Comparison of ENCODE assay signal across 8 mouse cellular contexts in genomic region chr1:172297611-172298537, GRCm38 (mm10). TPM values are rescaled to one million over a fixed set of nuclear protein-coding genes. Genes with fewer than 3 reads are reported as not detected.
A peak's percentile ranks its signal among the peaks of the same experiment; 100 is the strongest.
DNase-seq lines count a peak whose midpoint lies in the region; ATAC-seq lines count a peak whose summit lies in the region.

Atp1a2 (minus strand) TSS chr1:172298064.

- 7% methylated on average over 16 of the region's 16 CpGs for WGBS in embryonic facial prominence, embryonic 13.5 days

- H3K27me3 ChIP-seq in embryonic facial prominence, embryonic 13.5 days = no peaks in the 10 kb centered on the region

- ATAC-seq in embryonic facial prominence, embryonic 13.5 days (ENCODE audit: insufficient number of reproducible peaks, insufficient read depth, low FRiP score, low TSS enrichment, low read depth) = no peak; the same call in 1 of the 2 replicates

- peaks cover 49% of the 10 kb centered on the region for H3K4me1 ChIP-seq in embryonic facial prominence, embryonic 13.5 days

- H3K4me2 ChIP-seq in embryonic facial prominence, embryonic 13.5 days = peak within 1 kb of the TSS; percentile 54

- H3K4me3 ChIP-seq in embryonic facial prominence, embryonic 13.5 days = peak within 1 kb of the TSS; percentile 29

- peak; percentile 66 for DNase-seq in kidney, postnatal 10 days
- DNase-seq in kidney, adult 9 months = no peak
- peak; percentile 86 to 90 for DNase-seq in heart, adult 9 months (ENCODE audit: low spot score in 2 of 2)
- DNase-seq in kidney, postnatal 4 days = peak; percentile 47 to 66
- DNase-seq in lung, postnatal 10 days = peak; percentile 86
- peak; percentile 57 for DNase-seq in right cerebral cortex, postnatal 14 days
- no peak for DNase-seq in thymus, postnatal 14 days

- H3K9ac ChIP-seq in embryonic facial prominence, embryonic 13.5 days = peak within 1 kb of the TSS; percentile 57

- H3K36me3 ChIP-seq in embryonic facial prominence, embryonic 13.5 days = no peaks in the 10 kb centered on the region

- H3K9me3 ChIP-seq in embryonic facial prominence, embryonic 13.5 days = no peaks in the 10 kb centered on the region

- H3K27ac ChIP-seq in embryonic facial prominence, embryonic 13.5 days = peak within 1 kb of the TSS; percentile 55

RNA-seq across cellular contexts. Expression of gene Atp1a2, which starts in this region (rescaled TPM):
- polyA plus RNA-seq in embryonic facial prominence, embryonic 13.5 days (2015; fragmentation: Nextera tagmentation; extraction: Ambion mirVana) = 1.9 and 2.5 TPM in 2 replicates

Comparison
In these comparisons a context has a peak if more than half of its experiments do, and no peak if none do; other contexts are left out.
1. DNase-seq: peak in kidney, postnatal 10 days (single experiment), heart, adult 9 months (2 of 2), kidney, postnatal 4 days (2 of 2), lung, postnatal 10 days (single experiment) and right cerebral cortex, postnatal 14 days (single experiment); none in kidney, adult 9 months (single experiment) and thymus, postnatal 14 days (single experiment).